Mouse (Mus musculus) myocyte (in vitro differentiated cells): ENCODE measurements at regions not wholly inside any gene's neighbourhood (a gene's known extent, or its start where the extent isn't known, plus 50 kb on each side); places are given as distances from the start of the nearest gene placed in this dataset.

Experiments used
- CEBPB ChIP-seq: IDR thresholded peaks from 2 replicates; pipeline ENCODE4 v1.6.1; 2011; ENCODE audit warnings: mild to moderate bottlenecking, moderate library complexity; ENCODE audit not compliant: poor library complexity, insufficient read depth, severe bottlenecking
- MYOG ChIP-seq, 3 experiments: IDR thresholded peaks; one replicate each; pipeline ENCODE4 v1.6.1; 2011; ENCODE audit warnings: control low read depth in 2 of 3, low read depth in 2 of 3, mild to moderate bottlenecking in 2 of 3; ENCODE audit not compliant: insufficient read length in 2 of 3, control insufficient read depth in 1 of 3, insufficient read depth in 1 of 3
- POLR2A ChIP-seq: IDR thresholded peaks from one replicate; pipeline ENCODE4 v1.6.1; 2011; ENCODE audit warnings: low read depth, mild to moderate bottlenecking, control low read depth, moderate library complexity; ENCODE audit not compliant: insufficient read length
- TCF12 ChIP-seq: IDR thresholded peaks from one replicate; pipeline ENCODE4 v1.6.1; 2011; ENCODE audit warnings: mild to moderate bottlenecking, control low read depth; ENCODE audit not compliant: poor library complexity, insufficient read depth, severe bottlenecking

DNA sequence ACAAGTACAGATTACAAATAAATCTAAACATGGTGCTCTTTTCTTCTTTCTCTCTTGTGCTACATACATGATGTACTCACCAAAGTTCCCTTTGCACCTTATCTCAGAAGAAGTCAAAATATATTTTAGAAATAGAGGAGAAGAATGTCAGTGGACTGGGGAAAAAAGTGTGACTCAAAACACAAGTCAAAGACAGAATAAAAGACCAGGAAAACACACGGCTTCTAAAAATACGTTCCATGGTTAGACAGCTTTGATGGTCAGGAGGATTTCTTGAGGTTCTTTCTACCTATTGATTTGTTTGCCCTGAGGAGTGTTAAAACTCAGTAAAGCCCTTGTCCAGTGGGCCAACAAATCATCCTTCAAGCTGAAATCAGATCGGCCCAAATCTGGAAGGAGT lies 260.5 kb upstream of the Ptger4 start:
- TF ChIP-seq POLR2A = no peak
- no peak for TF ChIP-seq MYOG (IDR thresholded peaks at IDR 0.05; ENCODE audit: control insufficient read depth in 1 of 3, insufficient read depth in 1 of 3, insufficient read length in 2 of 3, low read depth in 2 of 3)
- no peak for TF ChIP-seq TCF12
- no peak for TF ChIP-seq CEBPB
